Mouse (Mus musculus): ENCODE data around the gene Ostf1. TPM values are rescaled to one million over a fixed set of nuclear protein-coding genes. Genes with fewer than 3 reads are reported as not detected.

The Ostf1 gene
- total RNA-seq (2015; ENCODE audit: low replicate concordance) (44.0 and 59.8 TPM in 2 replicates), total RNA-seq (2017; ENCODE audit: low replicate concordance) (38.5 and 49.5 TPM in 2 replicates)

- peak; percentile 98 for ATAC-seq (replicated peaks; ENCODE audit: low FRiP score, poor library complexity, severe bottlenecking)
Measured at GRCm38 (mm10) chr19:18631644-18632219, at the start of gene Ostf1, which contains the start of gene Nmrk1. Ostf1 (minus strand) TSS chr19:18631823. Nmrk1 (plus strand) TSS chr19:18631950.

DNA sequence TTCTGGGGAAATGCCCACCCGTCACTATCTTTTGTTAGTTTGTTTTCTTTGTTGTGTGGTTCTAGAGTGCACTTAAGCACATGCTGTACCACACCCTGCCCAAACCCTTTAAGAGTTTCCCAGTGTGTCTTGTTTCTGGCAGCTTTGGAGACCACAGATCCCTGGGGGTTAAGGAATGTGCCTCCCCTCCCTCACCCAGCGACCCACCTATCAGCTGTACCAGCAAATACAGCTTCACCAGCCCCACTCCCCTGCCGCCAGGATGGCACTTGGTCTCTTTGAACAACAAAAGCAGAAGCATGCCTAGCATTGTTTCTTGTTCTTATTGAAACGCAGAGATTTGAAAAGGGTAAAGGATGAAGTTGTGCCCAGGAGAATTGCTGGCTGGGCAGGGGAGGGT lies 41.5 kb upstream of the Ostf1 start:
- ATAC-seq (replicated peaks; ENCODE audit: low FRiP score, poor library complexity, severe bottlenecking): no peak

GRCm38 (mm10) chr19:18672498-18672897 lies 40.9 kb upstream of the Ostf1 start:
- ATAC-seq (replicated peaks; ENCODE audit: low FRiP score, poor library complexity, severe bottlenecking): no peak

- ATAC-seq (replicated peaks; ENCODE audit: low FRiP score, poor library complexity, severe bottlenecking): peak; percentile 52
Measured at GRCm38 (mm10) chr19:18671056-18671741, 39.6 kb upstream of the Ostf1 start.

GRCm38 (mm10) chr19:18670608-18671007 lies 39.0 kb upstream of the Ostf1 start, which contains the start of gene Carnmt1:
Carnmt1 (plus strand) TSS chr19:18670764.
- peak; percentile 95 for ATAC-seq (replicated peaks; ENCODE audit: low FRiP score, poor library complexity, severe bottlenecking)

GRCm38 (mm10) chr19:18669551-18669950 lies 37.9 kb upstream of the Ostf1 start:
- no peak for ATAC-seq (replicated peaks; ENCODE audit: low FRiP score, poor library complexity, severe bottlenecking)

DNA sequence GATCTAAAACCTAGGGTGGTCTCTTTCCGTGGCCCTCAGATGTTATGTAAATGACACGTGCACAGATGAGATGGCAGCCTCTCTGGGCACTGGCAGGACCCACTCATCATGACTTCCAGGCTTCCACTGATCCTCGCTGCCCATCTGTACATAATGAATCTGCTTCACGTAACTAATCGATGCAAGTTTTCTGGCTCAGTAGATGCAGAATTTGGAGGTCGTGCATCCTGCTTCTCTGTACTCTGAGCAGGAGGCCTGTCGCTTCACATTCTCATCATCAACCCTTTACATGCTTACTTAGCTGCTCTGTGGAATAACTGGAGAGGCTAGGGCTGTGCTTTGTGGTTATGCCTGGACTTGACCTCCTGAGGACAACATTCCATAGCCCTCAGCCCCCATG lies 35.3 kb upstream of the Ostf1 start:
- ATAC-seq (replicated peaks; ENCODE audit: low FRiP score, poor library complexity, severe bottlenecking): no peak

GRCm38 (mm10) chr19:18663904-18664303 lies 32.3 kb upstream of the Ostf1 start:
- ATAC-seq (replicated peaks; ENCODE audit: low FRiP score, poor library complexity, severe bottlenecking): no peak

- peak; percentile 78 for ATAC-seq (replicated peaks; ENCODE audit: low FRiP score, poor library complexity, severe bottlenecking)
Measured at GRCm38 (mm10) chr19:18661683-18662082, 30.1 kb upstream of the Ostf1 start.

DNA sequence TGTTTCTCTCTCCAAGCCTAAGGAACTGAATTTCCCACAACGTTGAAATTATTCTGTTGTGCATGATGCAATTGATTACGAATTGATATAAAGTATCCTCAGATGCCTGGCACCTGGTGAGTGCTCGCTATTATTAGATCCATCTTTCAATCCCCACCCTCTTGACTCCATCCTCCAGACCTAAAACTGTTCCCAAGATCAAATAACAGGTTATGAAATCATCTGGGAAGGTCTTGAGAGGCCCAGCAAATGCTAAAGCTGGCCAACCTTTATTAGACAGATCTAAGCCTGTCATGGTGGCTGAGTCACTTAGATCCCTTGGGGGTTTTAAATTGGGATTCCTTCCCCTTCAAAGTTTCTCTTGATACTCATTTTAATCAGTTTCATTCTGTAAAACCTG lies 28.8 kb upstream of the Ostf1 start:
- no peak for ATAC-seq (replicated peaks; ENCODE audit: low FRiP score, poor library complexity, severe bottlenecking)

GRCm38 (mm10) chr19:18659349-18659748 lies 27.7 kb upstream of the Ostf1 start:
- no peak for ATAC-seq (replicated peaks; ENCODE audit: low FRiP score, poor library complexity, severe bottlenecking)

DNA sequence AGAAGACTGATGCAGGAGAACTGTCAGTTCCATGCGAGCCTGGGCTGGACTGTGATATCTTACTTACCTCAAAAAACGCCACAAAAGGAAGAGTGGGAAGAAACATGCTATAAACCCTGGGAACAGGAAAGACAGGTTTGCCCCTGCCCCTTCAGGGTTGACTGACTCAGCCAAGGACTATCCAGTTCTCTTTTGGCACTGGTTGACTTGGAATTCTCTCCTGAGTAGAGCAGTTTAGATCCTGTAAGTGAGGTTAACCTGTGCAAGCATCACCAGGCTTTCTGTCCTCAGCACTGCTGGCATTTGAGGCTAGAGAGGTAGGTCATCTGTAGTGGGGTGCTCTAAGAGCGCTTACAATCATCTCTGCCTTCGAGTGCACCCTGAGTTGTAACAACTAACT lies 26.9 kb upstream of the Ostf1 start:
- no peak for ATAC-seq (replicated peaks; ENCODE audit: low FRiP score, poor library complexity, severe bottlenecking)

- ATAC-seq (replicated peaks; ENCODE audit: low FRiP score, poor library complexity, severe bottlenecking): no peak
Measured at GRCm38 (mm10) chr19:18655999-18656398, 24.4 kb upstream of the Ostf1 start.

- ATAC-seq (replicated peaks; ENCODE audit: low FRiP score, poor library complexity, severe bottlenecking): no peak
Measured at GRCm38 (mm10) chr19:18654984-18655383, 23.4 kb upstream of the Ostf1 start.

- ATAC-seq (replicated peaks; ENCODE audit: low FRiP score, poor library complexity, severe bottlenecking): no peak
Measured at GRCm38 (mm10) chr19:18654330-18654729, 22.7 kb upstream of the Ostf1 start.

- no peak for ATAC-seq (replicated peaks; ENCODE audit: low FRiP score, poor library complexity, severe bottlenecking)
Measured at GRCm38 (mm10) chr19:18653058-18653457, 21.4 kb upstream of the Ostf1 start.

GRCm38 (mm10) chr19:18652592-18652991 lies 21.0 kb upstream of the Ostf1 start:
- ATAC-seq (replicated peaks; ENCODE audit: low FRiP score, poor library complexity, severe bottlenecking): no peak

- no peak for ATAC-seq (replicated peaks; ENCODE audit: low FRiP score, poor library complexity, severe bottlenecking)
Measured at GRCm38 (mm10) chr19:18650473-18650872, 18.9 kb upstream of the Ostf1 start.

- ATAC-seq (replicated peaks; ENCODE audit: low FRiP score, poor library complexity, severe bottlenecking): no peak; the same call in 1 of the 2 replicates
Measured at GRCm38 (mm10) chr19:18649955-18650354, 18.3 kb upstream of the Ostf1 start.

DNA sequence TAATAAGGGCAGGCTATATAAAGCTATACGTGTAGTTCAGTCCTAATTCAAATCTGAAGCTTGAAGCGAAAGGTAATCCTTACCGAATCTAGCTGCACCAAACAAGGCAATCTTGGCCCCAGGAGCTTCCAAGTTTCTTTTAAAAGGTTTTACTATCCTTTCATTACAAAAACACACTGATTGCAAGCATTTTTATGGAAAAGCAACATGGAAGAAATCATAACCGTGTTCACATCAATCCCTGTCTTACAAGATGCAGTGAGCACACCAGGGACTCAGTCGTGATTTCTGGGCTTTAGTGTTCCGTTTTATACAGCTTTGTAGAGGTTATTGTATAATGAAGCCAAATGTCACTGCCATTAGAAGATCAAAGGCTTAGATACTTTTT lies 16.9 kb upstream of the Ostf1 start:
- no peak for ATAC-seq (replicated peaks; ENCODE audit: low FRiP score, poor library complexity, severe bottlenecking)

GRCm38 (mm10) chr19:18647775-18648557 lies 16.3 kb upstream of the Ostf1 start:
- no peak for ATAC-seq (replicated peaks; ENCODE audit: low FRiP score, poor library complexity, severe bottlenecking)

Data from erythroid progenitor cell, adult 5-6 weeks (primary cell).